Mouse (Mus musculus): ENCODE measurements at regions not wholly inside any gene's neighbourhood (a gene's known extent, or its start where the extent isn't known, plus 50 kb on each side); places are given as distances from the start of the nearest gene placed in this dataset.
A peak's percentile ranks its signal among the peaks of the same experiment; 100 is the strongest.

DNA sequence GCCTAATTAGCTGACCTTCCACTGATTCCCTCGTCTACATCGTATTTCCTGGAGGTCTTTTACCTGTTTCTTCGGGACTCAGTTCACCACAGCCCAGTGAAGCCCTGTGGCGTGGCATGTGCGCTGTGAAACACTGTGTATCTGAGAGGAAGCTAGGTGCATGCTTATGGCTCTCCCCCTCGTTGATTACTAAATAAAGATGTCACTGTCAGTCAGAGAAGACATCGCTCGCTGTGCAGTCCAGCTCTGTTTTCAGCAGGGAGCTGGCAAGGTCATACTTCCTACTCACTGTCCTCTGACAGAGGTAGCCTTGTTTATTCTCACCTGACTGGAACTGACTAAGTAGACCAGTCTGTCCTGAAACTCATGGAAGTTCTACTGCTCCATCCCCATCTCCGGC is 68.7 kb upstream of the Adrb1 start:
- no peak for DNase-seq

DNA sequence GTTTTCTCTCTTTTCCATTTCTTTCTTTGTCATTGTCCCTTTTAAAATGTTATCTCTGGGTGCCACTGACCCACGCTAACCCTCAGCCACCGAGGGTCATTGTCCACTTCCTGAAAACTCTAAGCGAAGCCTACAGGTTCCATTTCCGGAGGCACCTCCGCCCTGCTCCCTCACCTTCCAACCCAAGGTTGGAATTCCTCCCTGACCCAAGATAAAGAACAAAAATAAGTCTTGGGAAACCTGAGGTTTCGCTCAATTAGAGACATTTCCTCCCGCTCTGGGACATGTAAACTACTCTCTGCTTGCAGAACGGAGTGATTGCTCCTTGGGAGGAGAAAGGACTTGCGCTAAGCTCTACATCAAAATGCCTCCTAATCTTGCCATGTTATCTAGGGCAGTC is 66.7 kb upstream of the Adrb1 start:
- DNase-seq = no peak

DNA sequence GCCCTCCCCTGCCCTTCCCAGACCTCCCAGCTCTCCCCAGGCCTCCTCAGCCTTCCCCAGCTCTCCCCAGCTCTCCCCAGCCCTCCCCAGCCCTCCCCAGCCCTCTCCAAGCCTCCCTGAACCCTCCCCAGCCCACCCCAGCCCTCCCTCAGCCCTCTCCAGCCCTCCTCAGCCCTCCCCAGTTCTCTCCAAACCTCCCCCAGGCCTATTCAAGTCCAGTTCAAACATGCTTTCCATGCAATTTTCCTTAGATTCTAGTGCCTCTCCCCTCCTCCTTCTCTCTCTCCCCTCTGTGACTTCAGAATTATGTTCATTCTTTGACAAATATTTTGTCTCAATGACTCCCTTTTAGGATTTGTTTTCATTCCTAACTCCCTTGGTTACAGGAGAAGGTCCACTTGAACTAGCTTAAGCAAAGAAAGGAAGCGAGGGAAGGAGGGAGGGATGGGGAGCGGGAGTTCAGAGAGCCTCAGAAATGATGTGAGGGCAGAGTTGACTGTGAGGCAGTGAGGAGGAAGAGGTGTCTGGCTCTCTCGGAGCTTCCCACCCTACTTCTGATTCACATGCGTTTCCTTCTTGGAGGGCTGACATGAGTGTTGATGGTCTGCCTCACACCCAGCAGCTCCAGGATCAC is 61.3 kb upstream of the Adrb1 start:
- no peak for DNase-seq

DNA sequence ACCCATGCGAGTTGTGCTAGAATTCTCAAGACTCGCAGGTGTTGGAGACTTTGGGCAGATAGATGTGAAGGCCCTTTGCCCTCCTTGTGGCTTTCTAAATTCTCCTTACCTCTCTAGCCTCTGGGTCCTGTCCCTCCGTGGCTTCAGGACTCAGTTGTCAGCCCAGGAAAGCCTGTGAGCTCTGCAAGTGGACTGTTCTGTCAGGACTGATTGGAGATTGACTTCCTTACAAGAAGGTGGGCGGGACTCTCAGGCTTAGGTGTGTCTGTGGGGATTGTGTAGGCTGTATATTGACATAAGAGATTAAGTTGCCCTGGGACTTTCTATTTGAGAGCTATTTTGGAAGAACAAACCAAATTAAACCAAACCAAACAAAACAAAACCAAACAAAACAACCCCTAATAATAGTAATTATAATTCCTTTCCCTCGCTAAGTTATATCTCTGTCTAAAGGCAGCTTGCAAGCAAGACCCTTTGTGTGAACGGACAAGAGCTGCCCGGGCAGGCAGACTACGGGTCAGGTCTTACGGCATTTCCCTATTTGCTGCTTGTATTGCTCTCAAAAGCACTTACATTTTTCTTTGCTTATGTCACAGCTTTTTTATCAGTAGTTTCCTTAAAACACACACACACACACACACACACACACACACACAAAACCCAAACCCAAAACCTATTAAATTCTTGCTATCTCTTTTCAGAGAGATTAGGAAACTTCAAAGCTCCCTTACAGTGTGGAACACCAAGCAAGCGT is 58.3 kb upstream of the Adrb1 start:
- no peak for DNase-seq

DNA sequence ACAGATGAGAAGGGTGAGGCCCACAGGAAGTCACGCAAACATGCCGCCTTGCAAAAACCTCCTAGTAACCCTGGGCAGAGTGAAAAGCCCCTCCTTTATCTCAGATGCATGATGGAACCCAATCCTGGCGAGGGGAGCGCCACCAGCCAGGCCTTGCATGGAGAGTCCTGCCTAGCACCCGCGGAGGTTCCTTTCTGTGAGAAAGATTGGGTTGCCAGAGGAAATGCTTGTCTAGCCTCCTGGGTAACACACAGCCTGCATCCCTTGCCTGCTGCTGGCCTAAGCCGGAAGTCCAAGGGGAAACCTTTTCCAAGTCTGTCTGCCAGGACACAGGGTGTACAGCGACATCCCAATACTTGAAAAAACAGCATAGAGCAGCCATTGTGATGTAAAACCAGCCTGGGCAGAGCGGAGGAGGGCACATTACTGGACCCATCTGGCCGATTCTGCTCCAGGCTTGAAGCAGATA is 57.7 kb upstream of the Adrb1 start:
- DNase-seq = no peak

DNA sequence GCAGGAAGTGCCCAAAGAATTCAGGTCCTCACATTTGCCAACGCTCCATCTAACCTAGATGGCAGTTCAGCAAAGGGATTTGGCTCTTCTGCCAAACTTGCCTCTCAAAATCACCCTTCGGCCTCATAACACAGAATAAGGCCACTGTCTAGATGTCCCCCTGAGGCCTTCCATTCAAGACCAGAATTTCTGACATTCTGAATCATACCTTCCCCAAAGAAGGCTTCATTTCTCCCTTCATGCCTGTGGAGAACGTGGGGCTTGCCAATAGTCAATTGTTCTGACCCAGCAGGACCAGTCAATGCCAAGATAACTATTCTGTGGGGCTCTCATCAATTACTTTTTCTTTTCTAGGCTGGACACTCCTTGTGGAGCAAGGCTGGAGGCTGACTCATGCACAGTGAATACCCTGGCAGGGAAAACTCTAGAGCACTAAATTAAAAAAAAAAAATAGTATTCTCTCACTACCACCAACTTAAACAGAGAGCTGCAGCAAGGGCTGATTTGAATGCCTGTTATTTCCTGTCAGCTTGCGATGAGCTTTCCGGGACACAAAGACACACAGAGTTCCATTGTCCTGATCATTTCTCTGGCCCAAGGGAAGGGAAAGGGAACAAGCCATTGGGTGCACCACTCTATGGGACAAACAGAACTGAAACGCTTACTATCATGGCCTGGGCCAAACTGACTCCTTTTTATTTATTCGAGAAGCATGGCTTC is 56.9 kb upstream of the Adrb1 start:
- no peak for DNase-seq

DNA sequence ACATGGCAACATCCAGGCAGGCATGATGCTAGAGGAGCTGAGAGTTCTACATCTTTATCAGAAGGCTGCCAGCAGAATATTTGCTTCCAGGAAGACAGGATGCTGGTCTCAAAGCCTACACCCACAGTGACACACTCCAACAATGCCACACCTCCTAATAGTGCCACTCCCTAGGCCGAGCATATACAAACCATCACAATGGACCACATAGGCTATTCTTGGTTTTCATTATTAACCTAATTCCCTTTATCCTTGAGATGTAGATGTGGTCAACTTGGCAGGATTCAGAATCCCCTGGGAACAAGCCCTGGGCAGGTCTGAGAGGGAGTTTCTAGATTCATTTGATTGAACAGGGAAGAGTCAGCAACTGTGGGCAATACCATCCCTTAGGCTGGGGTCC is 56.0 kb upstream of the Adrb1 start:
- DNase-seq = no peak

DNA sequence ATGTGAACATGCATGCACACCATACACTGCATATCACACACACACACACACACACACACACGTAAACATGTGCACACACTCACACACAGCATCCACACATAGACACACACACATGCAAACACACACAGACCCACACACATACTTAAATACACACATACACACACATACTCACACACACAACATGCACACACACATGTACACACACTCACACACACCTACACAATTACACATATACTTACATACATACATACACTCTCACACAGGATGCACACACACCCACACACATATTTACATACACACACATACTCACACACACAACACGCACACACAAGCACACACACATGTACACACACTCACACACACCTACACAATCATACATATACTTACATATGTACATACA is 54.1 kb upstream of the Adrb1 start:
- DNase-seq = no peak

DNA sequence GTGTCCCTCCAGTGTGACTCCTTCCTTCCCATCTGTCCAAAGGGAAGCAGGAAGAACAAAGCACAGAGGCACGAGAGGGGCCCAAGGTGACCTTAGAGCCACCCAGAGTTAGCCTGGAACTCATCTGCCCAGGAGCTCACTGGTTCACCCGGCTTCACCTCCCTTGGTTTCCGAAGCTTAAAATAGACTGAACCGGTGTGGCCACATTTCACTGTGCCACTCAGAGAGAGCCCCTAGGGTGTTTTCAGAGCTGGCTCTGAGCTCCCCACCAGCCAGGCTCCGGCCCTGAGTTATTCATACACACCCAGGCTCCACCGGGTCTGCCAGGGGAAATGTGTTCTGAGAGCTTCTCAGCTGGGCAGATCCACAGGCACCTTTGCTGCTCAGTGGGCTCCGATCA is 53.0 kb upstream of the Adrb1 start:
- peak; percentile 84 for DNase-seq

DNA sequence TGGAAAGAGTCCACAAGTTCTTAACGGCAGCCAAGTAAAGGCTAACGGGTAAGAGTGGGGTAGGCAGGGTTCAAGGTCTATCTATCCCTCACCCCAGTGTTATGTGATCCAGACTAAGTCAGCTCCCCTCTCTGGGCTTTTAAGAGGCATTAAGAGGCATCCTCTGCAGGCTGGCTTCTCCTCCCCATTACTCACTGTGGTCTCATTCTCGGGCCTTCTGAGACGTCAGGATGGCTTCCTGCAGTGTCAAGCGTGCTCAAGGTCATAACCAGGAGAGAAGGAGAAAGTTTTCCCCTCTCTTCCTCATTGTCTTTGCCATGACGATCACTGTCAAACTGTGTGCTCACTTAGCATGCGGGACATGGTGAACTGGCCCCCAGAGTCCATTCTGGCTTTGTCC is 52.5 kb upstream of the Adrb1 start:
- no peak for DNase-seq
